Mouse (Mus musculus): ENCODE results near the gene Foxc1.

The Foxc1 gene

GRCm38 (mm10) chr13:31849258-31849971 lies 43.0 kb downstream of the Foxc1 start:
- no peak for DNase-seq

GRCm38 (mm10) chr13:31853564-31853963 lies 47.1 kb downstream of the Foxc1 start:
- DNase-seq = no peak

GRCm38 (mm10) chr13:31854000-31854399 lies 47.6 kb downstream of the Foxc1 start:
- no peak for DNase-seq

GRCm38 (mm10) chr13:31860200-31860599 lies 53.8 kb downstream of the Foxc1 start:
- DNase-seq = no peak
